ENCODE assay signal across 8 mouse cellular contexts in genomic region chr5:142581517-142581916, GRCm38 (mm10). TPM values are rescaled to one million over a fixed set of nuclear protein-coding genes. Genes with fewer than 3 reads are reported as not detected.
DNase-seq lines count a peak whose midpoint lies in the region; ATAC-seq lines count a peak whose summit lies in the region.

No protein-coding gene starts in this region.

- intact Hi-C loops in left cerebral cortex, postnatal 4 days (cut with DNase I): loop anchor here (5.0 kb wide), 1 partner anchor 36 kb away; no protein-coding TSS in a partner anchor

- DNase-seq in heart, adult 8-10 months (ENCODE audit: low spot score): no peak
- DNase-seq in c-Kit-positive CD71-positive TER-119-negative erythroid progenitor cells, embryonic 14.5 days (ENCODE audit: low read depth): peak; percentile 21
- DNase-seq in kidney, adult 18-20 months: peak; percentile 54
- peak; percentile 73 for DNase-seq in left cerebral cortex, postnatal 4 days

- H3K4me1 ChIP-seq in heart, embryonic 12.5 days (replicated peaks): peaks cover 6% of the 10 kb centered on the region; the same call in 1 of the 2 replicates
- H3K4me1 ChIP-seq in forebrain, embryonic 12.5 days: peaks cover 16% of the 10 kb centered on the region
- peaks cover 11% of the 10 kb centered on the region for H3K4me1 ChIP-seq in midbrain, embryonic 12.5 days
- no peaks in the 10 kb centered on the region for H3K4me1 ChIP-seq in stomach, embryonic 16.5 days (ENCODE audit: control insufficient read depth, insufficient read depth, low read length)

- no peak overlapping the region for H3K4me2 ChIP-seq in heart, embryonic 12.5 days
- H3K4me2 ChIP-seq in forebrain, embryonic 12.5 days: no peak overlapping the region
- H3K4me2 ChIP-seq in midbrain, embryonic 12.5 days (replicated peaks): no peak overlapping the region
- H3K4me2 ChIP-seq in stomach, embryonic 16.5 days (ENCODE audit: low read depth, low read length): no peak overlapping the region

- 0 out of 2 replicates have a peak, but pooled peaks have one; percentile 31 for ATAC-seq in heart, embryonic 12.5 days (ENCODE audit: insufficient number of reproducible peaks, low FRiP score)
- ATAC-seq in forebrain, embryonic 12.5 days (ENCODE audit: low FRiP score): 0 out of 2 replicates have a peak, but pooled peaks have one; percentile 52
- ATAC-seq in midbrain, embryonic 12.5 days (ENCODE audit: low FRiP score, low read depth): peak; percentile 54
- ATAC-seq in stomach, embryonic 16.5 days (ENCODE audit: insufficient read depth, low FRiP score): 0 out of 2 replicates have a peak, but pooled peaks have one; percentile 35

- WGBS in heart, embryonic 12.5 days: 17% methylated on average over 5 of the region's 5 CpGs
- 11% methylated on average over 5 of the region's 5 CpGs for WGBS in forebrain, embryonic 12.5 days
- 13% methylated on average over 5 of the region's 5 CpGs for WGBS in midbrain, embryonic 12.5 days
- WGBS in stomach, embryonic 16.5 days: 9% methylated on average over 5 of the region's 5 CpGs

- H3K27ac ChIP-seq in heart, embryonic 12.5 days (ENCODE audit: poor library complexity, severe bottlenecking): no peak overlapping the region
- no peak overlapping the region for H3K27ac ChIP-seq in forebrain, embryonic 12.5 days
- no peak overlapping the region for H3K27ac ChIP-seq in midbrain, embryonic 12.5 days (replicated peaks)
- H3K27ac ChIP-seq in stomach, embryonic 16.5 days (ENCODE audit: low read length): no peak overlapping the region

- H3K27me3 ChIP-seq in heart, embryonic 12.5 days (replicated peaks): peaks cover 20% of the 10 kb centered on the region
- H3K27me3 ChIP-seq in forebrain, embryonic 12.5 days: no peaks in the 10 kb centered on the region
- peaks cover 3% of the 10 kb centered on the region; the same call in 1 of the 2 replicates for H3K27me3 ChIP-seq in midbrain, embryonic 12.5 days
- H3K27me3 ChIP-seq in stomach, embryonic 16.5 days (ENCODE audit: control insufficient read depth, insufficient read depth, low read length): no peaks in the 10 kb centered on the region

- no peak overlapping the region for H3K9ac ChIP-seq in heart, embryonic 12.5 days
- H3K9ac ChIP-seq in forebrain, embryonic 12.5 days: no peak overlapping the region
- H3K9ac ChIP-seq in midbrain, embryonic 12.5 days (replicated peaks): no peak overlapping the region
- H3K9ac ChIP-seq in stomach, embryonic 16.5 days (ENCODE audit: low read length): no peak overlapping the region

- H3K9me3 ChIP-seq in heart, embryonic 12.5 days (replicated peaks): 0 out of 2 replicates have a peak, but pooled peaks cover 6% of the 10 kb centered on the region
- H3K9me3 ChIP-seq in forebrain, embryonic 12.5 days: peaks cover 6% of the 10 kb centered on the region; the same call in 1 of the 2 replicates
- 0 out of 2 replicates have a peak, but pooled peaks cover 7% of the 10 kb centered on the region for H3K9me3 ChIP-seq in midbrain, embryonic 12.5 days
- no peaks in the 10 kb centered on the region for H3K9me3 ChIP-seq in stomach, embryonic 16.5 days (replicated peaks; ENCODE audit: control insufficient read depth, low read length)

- no peaks in the 10 kb centered on the region for H3K36me3 ChIP-seq in heart, embryonic 12.5 days
- no peaks in the 10 kb centered on the region; the same call in 1 of the 2 replicates for H3K36me3 ChIP-seq in forebrain, embryonic 12.5 days (replicated peaks)
- H3K36me3 ChIP-seq in midbrain, embryonic 12.5 days: no peaks in the 10 kb centered on the region
- H3K36me3 ChIP-seq in stomach, embryonic 16.5 days (ENCODE audit: control insufficient read depth, insufficient read depth, low read length): no peaks in the 10 kb centered on the region

- no peak overlapping the region for H3K4me3 ChIP-seq in heart, embryonic 12.5 days
- H3K4me3 ChIP-seq in forebrain, embryonic 12.5 days (replicated peaks): no peak overlapping the region
- H3K4me3 ChIP-seq in midbrain, embryonic 12.5 days: no peak overlapping the region
- no peak overlapping the region for H3K4me3 ChIP-seq in stomach, embryonic 16.5 days (replicated peaks; ENCODE audit: low read length)

RNA-seq across cellular contexts. Expression of gene Mmd2, which starts 27.1 kb away (rescaled TPM):
- polyA plus RNA-seq in heart, embryonic 12.5 days (2016; fragmentation: Nextera tagmentation; extraction: Ambion mirVana): 0.18 and 0.32 TPM in 2 replicates
- total RNA-seq in heart, adult 8-10 months (2022): under 1 TPM in 3 of 4 experiments, not detected in 1; 0.08 to 0.50 (median 0.28) TPM
- 17.7 and 20.0 TPM in 2 replicates for polyA plus RNA-seq in forebrain, embryonic 12.5 days (2016; fragmentation: Nextera tagmentation; extraction: Ambion mirVana)
- total RNA-seq in left cerebral cortex, postnatal 4 days (2021): 10 to 100 TPM; 76.5 to 90.3 TPM
- polyA plus RNA-seq in midbrain, embryonic 12.5 days (2016; fragmentation: Nextera tagmentation; extraction: Ambion mirVana): 10.4 and 11.4 TPM in 2 replicates
- polyA plus RNA-seq in stomach, embryonic 16.5 days (2015; fragmentation: Nextera tagmentation; extraction: Ambion mirVana): 3.3 and 3.6 TPM in 2 replicates

RNA-seq across cellular contexts. Expression of gene Radil, which starts 30.6 kb away (rescaled TPM):
- 9.4 and 10.8 TPM in 2 replicates for polyA plus RNA-seq in heart, embryonic 12.5 days (2016; fragmentation: Nextera tagmentation; extraction: Ambion mirVana)
- total RNA-seq in heart, adult 8-10 months (2022): 1 to 10 TPM; 1.2 to 2.3 (median 1.8) TPM
- polyA plus RNA-seq in forebrain, embryonic 12.5 days (2016; fragmentation: Nextera tagmentation; extraction: Ambion mirVana): 3.2 and 3.3 TPM in 2 replicates
- total RNA-seq in left cerebral cortex, postnatal 4 days (2021): 10 to 100 TPM; 24.0 to 27.9 TPM
- polyA plus RNA-seq in midbrain, embryonic 12.5 days (2016; fragmentation: Nextera tagmentation; extraction: Ambion mirVana): 5.2 and 8.3 TPM in 2 replicates
- polyA plus RNA-seq in stomach, embryonic 16.5 days (2015; fragmentation: Nextera tagmentation; extraction: Ambion mirVana): 1.8 and 2.4 TPM in 2 replicates

RNA-seq across cellular contexts. Expression of gene Wipi2, which starts 46.0 kb away (rescaled TPM):
- polyA plus RNA-seq in heart, embryonic 12.5 days (2016; fragmentation: Nextera tagmentation; extraction: Ambion mirVana): 35.3 and 36.6 TPM in 2 replicates
- total RNA-seq in heart, adult 8-10 months (2022): 10 to 100 TPM; 35.6 to 39.5 (median 36.9) TPM
- polyA plus RNA-seq in forebrain, embryonic 12.5 days (2016; fragmentation: Nextera tagmentation; extraction: Ambion mirVana): 59.7 and 60.4 TPM in 2 replicates
- 10 to 100 TPM; 60.0 to 62.4 TPM for total RNA-seq in left cerebral cortex, postnatal 4 days (2021)
- polyA plus RNA-seq in midbrain, embryonic 12.5 days (2016; fragmentation: Nextera tagmentation; extraction: Ambion mirVana): 65.1 and 67.6 TPM in 2 replicates
- 34.0 and 38.9 TPM in 2 replicates for polyA plus RNA-seq in stomach, embryonic 16.5 days (2015; fragmentation: Nextera tagmentation; extraction: Ambion mirVana)

RNA-seq across cellular contexts. Expression of gene Papolb, which starts 51.6 kb away (rescaled TPM):
- polyA plus RNA-seq in heart, embryonic 12.5 days (2016; fragmentation: Nextera tagmentation; extraction: Ambion mirVana): 0.24 and 0.33 TPM in 2 replicates
- total RNA-seq in heart, adult 8-10 months (2022): under 1 TPM in 3 of 4 experiments, not detected in 1; 0.06 to 0.16 (median 0.06) TPM
- 0.10 and 0.19 TPM in 2 replicates for polyA plus RNA-seq in forebrain, embryonic 12.5 days (2016; fragmentation: Nextera tagmentation; extraction: Ambion mirVana)
- total RNA-seq in left cerebral cortex, postnatal 4 days (2021): 1 to 10 TPM; 1.5 to 1.9 TPM
- 0.29 TPM in 2 replicates for polyA plus RNA-seq in midbrain, embryonic 12.5 days (2016; fragmentation: Nextera tagmentation; extraction: Ambion mirVana)
- not detected in 2 replicates for polyA plus RNA-seq in stomach, embryonic 16.5 days (2015; fragmentation: Nextera tagmentation; extraction: Ambion mirVana)
